Mouse (Mus musculus) heart, embryonic 16.5 days (tissue): ENCODE results near the gene 4930407I10Rik. TPM values are rescaled to one million over a fixed set of nuclear protein-coding genes. Genes with fewer than 3 reads are reported as not detected.

ENCODE experiments used
- ATAC-seq: fragments of 200-750 bp; cut with Nextera tagmentation; replicated peaks from 2 replicates; pipeline ENCODE4 v1.8.0; 2017; ENCODE audit warnings: moderate number of reproducible peaks; ENCODE audit not compliant: insufficient read depth, low FRiP score; ENCODE audit errors: extremely low read depth
- H3K27ac ChIP-seq: fragments of 300-500 bp; sonication (generic); 2 replicates; pipeline ENCODE4 v1.5.1; 2014; ENCODE audit warnings: mild to moderate bottlenecking, low read length, control low read depth, moderate library complexity
- H3K27me3 ChIP-seq: fragments of 300-500 bp; sonication (generic); 2 replicates; pipeline ENCODE4 v1.6.1; 2014; ENCODE audit warnings: low read length, mixed read lengths; ENCODE audit not compliant: control insufficient read depth, insufficient read depth
- H3K36me3 ChIP-seq: fragments of 300-500 bp; sonication (generic); 2 replicates; pipeline ENCODE4 v1.6.1; 2014; ENCODE audit not compliant: control insufficient read depth, insufficient read depth
- H3K4me1 ChIP-seq: fragments of 300-500 bp; sonication (generic); 2 replicates; pipeline ENCODE4 v1.6.1; 2014; ENCODE audit warnings: low read length, mixed read lengths; ENCODE audit not compliant: control insufficient read depth, insufficient read depth
- H3K4me2 ChIP-seq: fragments of 300-500 bp; sonication (generic); 2 replicates; pipeline ENCODE4 v1.6.1; 2014; ENCODE audit warnings: low read depth, mild to moderate bottlenecking, control low read depth, low read length
- H3K4me3 ChIP-seq: fragments of 300-500 bp; sonication (generic); 2 replicates; pipeline ENCODE4 v1.5.1; 2014; ENCODE audit warnings: mild to moderate bottlenecking, control low read depth, low read length
- H3K9ac ChIP-seq: fragments of 300-500 bp; sonication (generic); 2 replicates; pipeline ENCODE4 v1.6.1; 2014; ENCODE audit warnings: low read length, control low read depth
- H3K9me3 ChIP-seq: fragments of 300-500 bp; sonication (generic); replicated peaks from 2 replicates; pipeline ENCODE4 v1.6.1; 2016; ENCODE audit warnings: low read length; ENCODE audit not compliant: control insufficient read depth
- WGBS: fragments of 180-500 bp; shearing (Covaris S2); extraction: QIAGEN DNeasy Blood & Tissue Kit; methylation state at CpG from one replicate; pipeline ENCODE4 v1.1.7; 2014; 5-methylcytosine and 5-hydroxymethylcytosine counted together
- polyA plus RNA-seq: library from polyadenylated mRNA; unstranded; fragments of >200 nt; fragmentation: Nextera tagmentation; extraction: Ambion mirVana; gene quantifications from 2 replicates; pipeline ENCODE4 v1.2.1, GENCODE M21; 2015

4930407I10Rik gene
- polyA plus RNA-seq, 1 experiment from 2014 or later = not detected

- no peaks in the 10 kb centered on the region; the same call in 1 of the 2 replicates for H3K9me3 ChIP-seq
- peaks cover 30% of the 10 kb centered on the region for H3K36me3 ChIP-seq
- H3K27me3 ChIP-seq = no peaks in the 10 kb centered on the region
- no peak for ATAC-seq
- H3K4me3 ChIP-seq = no peak overlapping the region
- no peak overlapping the region for H3K9ac ChIP-seq
- no peak overlapping the region; the same call in 1 of the 2 replicates for H3K27ac ChIP-seq
- WGBS = 57% methylated on average over 13 of the region's 13 CpGs
- H3K4me2 ChIP-seq = no peak overlapping the region
- peaks cover 6% of the 10 kb centered on the region for H3K4me1 ChIP-seq
These were observed 36.3 kb upstream of the 4930407I10Rik start for GRCm38 (mm10) chr15:82022535-82023088.

GRCm38 (mm10) chr15:82023965-82024635 is 34.9 kb upstream of the 4930407I10Rik start:
- Histone ChIP-seq H3K4me3 (no peak overlapping the region), H3K27ac (no peak overlapping the region), H3K36me3 (peaks cover 40% of the 10 kb centered on the region), H3K27me3 (no peaks in the 10 kb centered on the region), H3K9me3 (no peaks in the 10 kb centered on the region; the same call in 1 of the 2 replicates), H3K4me1 (peaks cover 4% of the 10 kb centered on the region), H3K4me2 (no peak overlapping the region), H3K9ac (no peak overlapping the region)
- WGBS = 83% methylated on average over 6 of the region's 6 CpGs
- no peak for ATAC-seq

DNA sequence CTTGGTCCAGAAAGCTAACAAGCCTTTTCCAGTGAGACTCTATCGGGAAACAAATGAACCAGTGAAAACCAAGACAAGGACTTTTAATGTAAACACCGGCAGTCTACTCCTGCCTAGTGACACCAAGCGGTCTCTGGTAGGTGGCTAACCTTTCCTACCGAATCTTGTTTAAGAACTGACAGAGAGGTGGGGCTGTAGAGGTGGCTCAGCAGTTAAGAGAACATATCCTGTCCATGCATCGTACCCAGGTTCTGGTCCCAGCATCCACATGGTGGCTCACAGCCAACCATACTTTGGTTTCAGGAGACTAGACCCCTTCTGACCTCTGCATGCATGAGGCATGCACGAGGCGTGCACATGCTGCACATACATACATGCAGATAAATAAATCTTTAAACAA is 31.7 kb upstream of the 4930407I10Rik start:
- no peak overlapping the region for H3K4me3 ChIP-seq
- no peaks in the 10 kb centered on the region for H3K27me3 ChIP-seq
- no peak overlapping the region for H3K4me2 ChIP-seq
- WGBS = 87% methylated on average over 7 of the region's 7 CpGs
- no peaks in the 10 kb centered on the region for H3K4me1 ChIP-seq
- H3K27ac ChIP-seq = peak overlapping the region; percentile 30; the same call in 1 of the 2 replicates
- H3K9ac ChIP-seq = no peak overlapping the region
- ATAC-seq = 0 out of 2 replicates have a peak, but pooled peaks have one; percentile 14
- peaks cover 30% of the 10 kb centered on the region for H3K36me3 ChIP-seq
- H3K9me3 ChIP-seq = no peaks in the 10 kb centered on the region

DNA sequence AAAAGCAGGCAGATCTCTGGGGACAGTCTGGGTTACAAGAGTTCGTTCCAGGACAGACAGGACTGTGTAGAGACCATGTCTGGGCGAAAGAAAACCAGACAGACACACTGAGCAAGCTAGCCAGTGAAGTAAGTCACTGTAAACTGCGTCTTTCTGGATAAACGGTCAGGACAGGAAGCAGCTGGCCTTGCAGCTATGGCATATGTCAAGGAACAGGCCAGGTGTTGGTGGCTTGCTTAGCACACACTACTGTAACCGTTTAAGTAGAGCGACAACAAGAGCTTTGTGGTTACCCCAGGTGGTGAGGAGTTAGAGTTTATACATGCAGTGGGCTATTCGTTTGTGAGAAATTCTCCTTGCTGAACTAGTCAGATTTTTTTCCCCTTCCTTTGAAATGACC is 31.2 kb upstream of the 4930407I10Rik start:
- H3K27ac ChIP-seq = peak overlapping the region; percentile 30; the same call in 1 of the 2 replicates
- H3K4me1 ChIP-seq = no peaks in the 10 kb centered on the region
- H3K36me3 ChIP-seq = peaks cover 29% of the 10 kb centered on the region
- no peak overlapping the region for H3K4me2 ChIP-seq
- H3K4me3 ChIP-seq = no peak overlapping the region
- WGBS = 81% methylated on average over 7 of the region's 7 CpGs
- peak; percentile 70 for ATAC-seq
- H3K27me3 ChIP-seq = no peaks in the 10 kb centered on the region
- H3K9ac ChIP-seq = no peak overlapping the region
- H3K9me3 ChIP-seq = no peaks in the 10 kb centered on the region

DNA sequence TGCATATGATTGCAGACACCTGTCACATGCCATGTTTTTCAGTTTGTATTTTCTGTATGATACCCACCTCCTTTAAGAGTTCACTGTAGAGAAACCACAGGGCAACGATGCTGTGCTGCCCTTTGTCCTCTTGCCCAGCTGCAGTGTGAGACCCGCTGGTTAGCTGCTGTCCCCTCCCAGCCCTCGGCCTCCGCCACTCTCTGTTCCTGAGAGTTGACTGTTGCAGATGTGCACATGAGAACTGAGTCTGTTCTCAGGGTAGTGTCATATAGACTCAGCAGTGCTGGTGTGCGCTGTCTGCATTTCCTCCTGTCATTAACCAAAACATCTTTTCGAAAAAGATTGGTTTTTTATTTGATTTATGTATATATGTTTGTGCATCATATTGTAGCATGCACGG is 26.6 kb upstream of the 4930407I10Rik start:
- H3K4me1 ChIP-seq = no peaks in the 10 kb centered on the region
- no peak overlapping the region for H3K4me3 ChIP-seq
- peaks cover 25% of the 10 kb centered on the region for H3K36me3 ChIP-seq
- no peak overlapping the region for H3K27ac ChIP-seq
- no peak overlapping the region for H3K9ac ChIP-seq
- ATAC-seq = no peak
- no peak overlapping the region for H3K4me2 ChIP-seq
- 91% methylated on average over 7 of the region's 7 CpGs for WGBS
- H3K9me3 ChIP-seq = no peaks in the 10 kb centered on the region
- no peaks in the 10 kb centered on the region for H3K27me3 ChIP-seq

- 86% methylated on average over 4 of the region's 4 CpGs for WGBS
- H3K9ac ChIP-seq = no peak within 1 kb of the TSS
- no peaks in the 10 kb centered on the region for H3K27me3 ChIP-seq
- no peak for ATAC-seq
- no peak within 1 kb of the TSS for H3K4me3 ChIP-seq
- H3K4me1 ChIP-seq = no peaks in the 10 kb centered on the region
- no peaks in the 10 kb centered on the region for H3K9me3 ChIP-seq
- H3K4me2 ChIP-seq = no peak within 1 kb of the TSS
- peaks cover 16% of the 10 kb centered on the region for H3K36me3 ChIP-seq
- no peak within 1 kb of the TSS for H3K27ac ChIP-seq
These were observed 25.2 kb upstream of the 4930407I10Rik start, which contains the start of gene Desi1 for GRCm38 (mm10) chr15:82033762-82034161. Gene Desi1, minus strand, starts transcription at chr15:82033862.

- 78% methylated on average over 12 of the region's 12 CpGs for WGBS
- H3K4me3 ChIP-seq = no peak overlapping the region
These were observed 22.9 kb upstream of the 4930407I10Rik start for GRCm38 (mm10) chr15:82035904-82036689.

GRCm38 (mm10) chr15:82040650-82041049 is 18.3 kb upstream of the 4930407I10Rik start:
- WGBS = 97% methylated on average over 1 of the region's 1 CpGs
- no peak overlapping the region for H3K9ac ChIP-seq
- no peak; the same call in 1 of the 2 replicates for ATAC-seq
- no peak overlapping the region for H3K4me3 ChIP-seq
- H3K9me3 ChIP-seq = no peaks in the 10 kb centered on the region
- H3K27ac ChIP-seq = no peak overlapping the region
- H3K27me3 ChIP-seq = no peaks in the 10 kb centered on the region
- H3K36me3 ChIP-seq = peaks cover 37% of the 10 kb centered on the region
- H3K4me2 ChIP-seq = no peak overlapping the region
- H3K4me1 ChIP-seq = peaks cover 4% of the 10 kb centered on the region

More at GRCm38 (mm10) chr15:82035904-82036689, 22.9 kb upstream of the 4930407I10Rik start:
- Histone ChIP-seq H3K9me3 (no peaks in the 10 kb centered on the region), H3K36me3 (peaks cover 29% of the 10 kb centered on the region), H3K27me3 (no peaks in the 10 kb centered on the region), H3K4me2 (no peak overlapping the region), H3K9ac (no peak overlapping the region), H3K27ac (no peak overlapping the region), H3K4me1 (no peaks in the 10 kb centered on the region)
- no peak for ATAC-seq
